Mouse (Mus musculus) kidney, adult 18-20 months (tissue): ENCODE measurements around the gene Mnd1.
A peak's percentile ranks its signal among the peaks of the same experiment; 100 is the strongest.

Source experiments
- DNase-seq: peaks from one replicate; pipeline ENCODE4 v3.0.0; 2021

The Mnd1 gene

DNA sequence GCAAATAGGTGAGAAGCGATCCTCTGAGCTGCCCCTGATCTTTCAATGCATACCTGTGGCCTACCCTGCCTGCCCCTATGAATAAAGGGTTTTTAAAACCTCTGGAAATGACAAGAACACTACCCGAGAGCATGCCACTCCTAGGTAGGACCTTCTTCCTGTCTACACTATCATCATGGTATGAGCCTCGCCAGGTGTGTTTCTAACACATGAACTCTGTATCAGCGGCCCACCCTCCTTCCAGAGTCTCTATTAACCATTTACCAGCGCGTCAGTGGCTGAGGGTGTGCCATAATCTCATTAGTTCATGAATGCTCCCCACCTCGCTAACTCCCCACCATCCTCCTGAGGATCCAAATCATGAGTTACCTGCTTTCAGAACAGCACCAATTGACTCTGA lies 69.2 kb downstream of the Mnd1 start:
- no peak for DNase-seq

GRCm38 (mm10) chr3:84085429-84085828 lies 70.2 kb downstream of the Mnd1 start:
- no peak for DNase-seq

DNA sequence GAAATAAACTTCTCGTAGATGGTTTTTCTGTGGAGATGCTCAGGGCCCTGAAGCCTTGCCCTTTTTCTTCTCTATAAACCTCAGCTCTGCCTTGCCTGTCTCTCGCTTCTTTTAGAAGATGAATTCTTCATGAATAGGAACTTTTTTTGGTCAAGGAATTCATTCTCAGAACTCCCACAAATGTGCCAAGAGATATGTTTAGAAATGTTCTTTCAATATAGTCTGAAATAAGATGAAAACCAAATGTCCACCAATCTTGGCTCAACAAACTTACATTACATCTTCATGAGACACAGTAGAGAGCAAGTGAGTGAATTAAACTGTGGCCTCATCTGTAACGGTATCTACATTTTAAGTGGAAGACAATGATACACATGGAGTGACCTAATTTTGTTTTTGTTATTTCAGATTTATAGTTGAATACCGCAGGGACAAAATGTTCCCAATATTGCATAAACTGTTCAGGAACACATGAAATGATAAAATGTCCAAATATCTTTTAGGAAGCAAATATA lies 74.3 kb downstream of the Mnd1 start:
- no peak for DNase-seq

- DNase-seq = no peak
Measured at GRCm38 (mm10) chr3:84080074-84080473, 75.5 kb downstream of the Mnd1 start.

GRCm38 (mm10) chr3:84077505-84077904 lies 78.1 kb downstream of the Mnd1 start:
- no peak for DNase-seq

DNA sequence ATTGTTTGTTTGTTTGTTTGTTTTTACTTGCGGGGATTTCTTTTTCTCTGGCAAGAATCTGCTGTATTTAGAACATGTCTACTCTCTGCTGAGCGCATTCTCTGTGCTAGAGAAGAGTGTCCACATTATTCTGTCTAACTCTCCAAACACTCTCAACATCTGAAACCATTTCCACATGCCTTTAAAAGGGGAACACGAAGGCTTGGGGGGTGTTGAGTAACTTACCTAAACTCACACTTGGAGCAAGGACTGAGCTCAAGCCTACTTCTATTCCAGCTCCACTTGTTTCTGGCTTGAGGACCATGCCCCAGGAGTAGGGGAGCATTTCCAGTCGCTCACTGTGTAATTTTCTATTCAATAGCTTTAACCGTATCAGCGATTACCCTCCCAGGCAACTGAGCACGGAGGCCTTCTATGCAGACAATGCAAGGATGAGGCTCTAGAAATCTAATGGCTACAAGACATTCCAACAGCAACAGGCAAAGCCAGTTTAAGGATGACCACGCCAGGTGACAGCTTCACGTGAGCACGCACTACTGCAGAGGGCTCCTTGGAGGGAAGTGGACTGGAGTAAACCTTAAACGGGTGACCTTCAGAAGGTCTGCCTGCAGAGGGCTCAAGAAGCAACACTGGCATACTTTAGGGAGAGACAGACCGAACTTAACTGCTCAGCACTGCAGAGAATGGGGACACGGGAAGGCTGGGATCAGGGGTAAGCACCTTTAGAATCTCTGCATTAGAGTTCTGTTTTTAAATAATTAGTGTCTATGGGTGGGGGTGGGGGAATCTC lies 78.8 kb downstream of the Mnd1 start:
- no peak for DNase-seq

DNA sequence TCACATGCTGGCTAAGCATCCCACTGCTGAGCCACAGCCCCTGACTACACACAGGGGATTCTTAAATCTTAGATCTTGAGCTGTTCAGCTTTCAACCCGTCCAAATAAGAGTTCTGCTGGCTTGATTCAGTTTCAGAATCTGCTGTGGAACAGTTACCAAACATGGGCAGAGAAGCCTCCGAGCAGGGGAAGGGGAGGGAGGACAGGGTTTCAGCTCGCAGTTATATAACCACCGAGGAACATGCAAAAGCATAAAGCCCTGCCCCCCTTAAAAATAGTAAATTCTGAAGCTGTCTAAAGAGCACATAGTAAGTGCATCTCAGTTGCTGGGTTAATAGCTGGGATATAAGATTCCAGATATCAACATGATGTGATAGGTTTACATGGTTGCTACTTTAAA lies 80.1 kb downstream of the Mnd1 start:
- DNase-seq = no peak

DNA sequence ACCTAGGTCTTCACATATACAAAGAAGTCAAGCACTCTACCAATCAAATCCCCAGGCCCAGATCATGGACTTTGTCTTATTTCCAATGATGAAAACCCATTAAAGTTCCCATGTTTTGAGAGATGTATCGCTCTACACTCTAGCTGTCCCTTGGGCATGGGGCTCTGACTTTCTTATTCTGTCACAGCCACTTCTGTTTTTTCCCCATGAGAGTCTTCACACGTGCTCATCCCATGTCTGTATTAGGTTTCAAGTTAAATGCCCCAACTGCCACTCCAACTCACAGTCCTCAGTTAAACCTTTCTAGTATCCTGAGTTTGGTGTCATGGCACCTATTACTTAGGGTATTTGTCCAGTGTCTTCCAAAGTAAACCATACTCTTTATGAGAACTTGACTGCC lies 80.8 kb downstream of the Mnd1 start:
- DNase-seq = no peak

DNA sequence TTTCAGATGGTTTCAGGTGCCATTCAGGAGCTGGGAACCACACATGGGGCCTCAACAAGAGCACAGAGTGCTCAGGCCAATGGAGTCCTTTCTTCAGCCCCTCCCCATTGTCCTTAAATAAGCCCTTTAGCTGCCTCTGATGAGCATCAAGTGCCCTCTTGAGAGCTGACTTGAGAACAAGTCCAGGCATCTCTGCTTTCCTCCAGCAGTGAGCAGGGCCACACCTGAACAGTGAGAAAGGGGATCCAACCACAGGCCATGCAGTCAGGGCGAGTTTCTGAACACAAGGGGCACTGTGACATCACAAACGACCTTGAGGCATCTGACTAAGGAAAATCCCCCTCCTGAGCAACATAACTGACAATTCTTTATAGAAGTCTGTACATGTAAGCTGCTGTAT lies 83.9 kb downstream of the Mnd1 start:
- no peak for DNase-seq

GRCm38 (mm10) chr3:84070811-84071210 lies 84.8 kb downstream of the Mnd1 start:
- no peak for DNase-seq

DNA sequence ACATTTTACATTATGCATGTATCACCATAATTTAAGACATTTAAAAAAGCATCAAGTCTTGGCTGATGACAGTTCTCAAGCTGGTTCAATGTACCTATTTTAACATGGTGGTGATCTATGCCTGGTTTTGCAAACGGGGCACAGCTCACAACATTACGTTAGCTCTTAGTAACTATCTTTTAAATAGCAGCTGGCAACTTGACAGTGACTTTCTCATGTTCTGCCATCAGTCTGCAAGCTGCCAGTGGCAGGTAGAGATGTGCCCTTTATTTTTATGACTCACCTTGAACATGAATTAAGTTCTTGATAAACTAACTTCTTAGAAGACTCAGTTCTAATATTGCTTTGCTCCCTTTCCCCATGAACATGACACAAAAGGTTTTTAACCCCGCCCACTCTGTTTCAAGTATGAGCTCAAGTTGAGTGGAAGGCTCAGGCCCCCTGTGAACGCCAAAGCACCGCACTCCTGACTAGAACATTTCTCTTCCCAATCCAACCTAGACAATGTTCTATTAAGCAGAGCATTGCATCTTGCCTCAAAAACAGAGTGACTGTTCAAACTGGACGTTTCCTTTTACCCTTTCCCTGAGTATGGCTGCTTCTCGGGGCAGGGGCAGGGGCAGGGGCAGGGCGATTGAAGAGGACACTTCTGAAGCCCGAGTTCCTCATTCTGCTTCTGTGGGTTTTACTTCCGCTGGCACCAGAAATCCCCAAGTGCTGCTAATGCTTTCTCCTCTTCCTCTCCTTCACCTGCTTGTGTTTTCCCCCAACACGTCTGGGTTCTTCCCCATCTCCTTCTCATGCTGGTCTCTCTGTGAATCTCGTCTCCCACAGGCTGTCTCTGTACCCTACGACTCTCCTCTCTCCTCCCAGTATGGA lies 86.5 kb downstream of the Mnd1 start:
- DNase-seq = no peak

DNA sequence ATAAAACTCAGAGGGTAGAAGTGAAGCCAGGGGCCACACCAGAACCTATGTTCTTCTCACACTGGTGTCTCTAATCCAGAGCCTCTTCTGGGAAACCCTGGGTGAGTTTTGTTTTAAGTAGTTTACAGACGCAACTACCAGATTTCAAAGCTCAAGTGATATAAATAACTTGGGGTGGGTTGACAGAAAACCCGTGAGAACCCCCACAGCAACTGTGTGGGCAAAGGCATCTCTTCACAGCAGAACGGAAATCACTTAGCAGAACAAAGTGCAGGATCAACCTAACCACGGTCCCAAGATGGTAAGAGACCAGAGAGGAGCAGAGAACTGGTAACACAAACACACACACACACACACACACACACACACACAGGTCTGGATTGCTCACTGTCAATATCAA lies 89.8 kb downstream of the Mnd1 start:
- no peak for DNase-seq

- no peak for DNase-seq
Measured at GRCm38 (mm10) chr3:84063369-84063914, 92.1 kb downstream of the Mnd1 start.

GRCm38 (mm10) chr3:84061523-84062453 lies 93.8 kb downstream of the Mnd1 start:
- DNase-seq = no peak

GRCm38 (mm10) chr3:84060946-84061345 lies 94.6 kb downstream of the Mnd1 start:
- no peak for DNase-seq

GRCm38 (mm10) chr3:84060128-84060527 lies 95.5 kb downstream of the Mnd1 start:
- DNase-seq = no peak

GRCm38 (mm10) chr3:84059676-84060075 lies 95.9 kb downstream of the Mnd1 start:
- no peak for DNase-seq

DNA sequence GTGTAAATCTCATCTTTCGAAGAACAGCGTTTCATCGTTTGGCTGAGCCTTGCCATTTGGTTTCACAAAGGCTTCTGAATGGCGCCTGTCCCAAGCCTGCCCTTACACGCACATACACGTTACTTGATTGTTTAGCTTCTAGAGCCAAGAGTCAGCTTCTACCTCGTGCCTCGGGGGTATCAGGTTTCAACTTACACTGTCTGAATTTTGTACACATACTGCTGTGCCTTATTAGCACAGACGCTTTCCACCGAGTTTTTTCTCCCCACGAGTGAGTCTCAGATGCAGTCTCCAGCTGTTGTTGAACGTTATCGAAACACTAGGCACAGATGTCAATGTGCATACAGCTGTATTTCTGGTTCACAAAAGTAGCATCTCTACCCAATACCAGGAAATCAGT lies 96.3 kb downstream of the Mnd1 start:
- no peak for DNase-seq

DNA sequence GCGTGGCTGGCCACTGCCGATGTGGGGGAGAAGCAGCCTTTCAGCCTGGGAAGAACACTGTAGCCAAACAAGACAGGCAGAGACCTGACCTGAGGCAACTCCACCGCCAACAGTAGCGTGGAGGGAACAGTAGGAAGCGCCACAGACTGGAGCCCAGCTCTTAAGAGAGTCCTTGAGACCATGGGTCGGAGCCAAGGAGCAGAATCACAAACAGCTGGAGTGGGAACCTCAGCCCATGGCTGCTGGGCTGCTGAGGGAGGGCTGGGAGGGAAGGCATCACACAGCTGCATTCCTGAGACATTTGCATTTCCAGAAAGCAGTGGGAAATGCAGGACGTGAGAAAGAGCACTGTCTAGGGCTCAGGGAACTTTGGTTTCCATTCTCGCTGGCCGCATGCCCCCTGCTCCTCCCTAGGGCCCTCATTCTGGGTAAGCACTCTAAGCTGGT lies 106.8 kb downstream of the Mnd1 start:
- no peak for DNase-seq

GRCm38 (mm10) chr3:84046206-84046605 lies 109.4 kb downstream of the Mnd1 start:
- no peak for DNase-seq

DNA sequence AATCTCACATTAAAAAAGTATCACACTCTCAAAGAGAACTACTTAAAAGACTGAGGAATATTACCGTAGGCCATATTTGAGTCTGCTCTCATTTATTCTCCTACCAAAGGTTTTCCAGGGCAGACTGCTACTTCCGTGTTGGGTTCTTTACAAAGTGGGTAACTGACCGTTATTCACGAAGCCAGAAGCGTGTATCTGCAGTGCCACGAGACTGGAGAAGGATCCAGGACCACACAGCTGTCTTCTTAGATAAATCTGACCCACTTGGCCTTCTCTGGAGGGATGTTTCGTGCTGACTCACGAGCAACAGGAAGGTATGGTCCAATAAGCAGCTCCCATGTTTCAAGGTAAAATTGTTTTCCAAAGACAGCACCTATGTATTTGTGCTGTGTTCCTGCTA lies 113.8 kb downstream of the Mnd1 start:
- no peak for DNase-seq

- peak; percentile 59 for DNase-seq
Measured at GRCm38 (mm10) chr3:84040476-84041082, 115.0 kb downstream of the Mnd1 start.
